Mouse (Mus musculus): ENCODE measurements around the gene Hsd11b1. TPM values are rescaled to one million over a fixed set of nuclear protein-coding genes. Genes with fewer than 3 reads are reported as not detected.
A peak's percentile ranks its signal among the peaks of the same experiment; 100 is the strongest.

The Hsd11b1 gene
- total RNA-seq, 1 experiment from 2014 or later = 13.6 TPM

DNA sequence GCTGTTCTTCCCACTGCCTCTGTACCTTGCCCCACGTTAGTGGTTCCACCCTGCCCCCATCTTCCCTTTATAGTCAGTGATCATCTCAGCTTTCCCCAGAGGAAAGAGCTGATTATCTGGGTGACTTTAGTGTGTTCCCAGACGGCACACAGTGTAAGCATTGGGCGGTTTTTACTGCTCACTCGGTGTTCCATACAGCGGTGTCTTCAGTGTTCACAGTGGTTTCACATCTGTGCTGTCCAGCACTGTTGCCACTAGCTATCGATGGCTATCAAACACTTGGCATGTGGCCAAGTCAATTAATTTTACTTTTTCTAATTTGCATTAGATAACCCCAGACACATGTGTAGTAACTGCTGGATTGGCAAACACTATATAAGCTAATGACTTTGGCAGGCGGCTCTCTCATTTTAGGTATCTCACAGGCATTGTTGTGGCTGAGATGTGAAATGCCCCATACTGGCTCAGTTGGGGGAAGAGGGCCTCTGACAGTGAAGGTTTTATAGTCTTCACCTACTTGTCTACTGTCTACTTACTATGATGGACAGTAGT is 20.4 kb upstream of the Hsd11b1 start:
- no peak for ATAC-seq (ENCODE audit: extremely low read depth, insufficient number of reproducible peaks, low FRiP score, poor library complexity, severe bottlenecking)

DNA sequence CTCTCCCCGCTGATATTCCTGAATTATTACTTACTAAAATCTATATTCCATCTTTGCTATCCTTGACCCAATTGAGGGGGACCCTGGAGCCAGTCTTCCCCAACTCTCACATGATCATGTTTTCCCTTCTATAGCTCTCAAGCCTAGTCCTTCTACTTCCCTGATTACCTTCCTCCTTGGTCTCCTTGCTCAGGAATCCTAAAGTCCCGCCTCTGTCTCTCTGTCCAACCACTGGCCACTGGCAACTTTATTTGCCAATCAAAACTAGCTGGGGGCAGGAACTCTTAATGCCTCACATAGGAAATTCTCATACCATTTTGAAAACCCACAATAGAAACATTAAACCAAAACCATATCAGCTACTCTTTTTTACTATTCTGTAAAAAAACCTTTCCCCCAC is 17.5 kb upstream of the Hsd11b1 start:
- no peak for ATAC-seq (ENCODE audit: extremely low read depth, insufficient number of reproducible peaks, low FRiP score, poor library complexity, severe bottlenecking)

GRCm38 (mm10) chr1:193279492-193279891 is 15.6 kb upstream of the Hsd11b1 start:
- ATAC-seq (ENCODE audit: extremely low read depth, insufficient number of reproducible peaks, low FRiP score, poor library complexity, severe bottlenecking) = no peak

GRCm38 (mm10) chr1:193278414-193279045 is 14.7 kb upstream of the Hsd11b1 start:
- no peak for ATAC-seq (ENCODE audit: extremely low read depth, insufficient number of reproducible peaks, low FRiP score, poor library complexity, severe bottlenecking)

- peak; percentile 39; the same call in 1 of the 2 replicates for ATAC-seq (ENCODE audit: extremely low read depth, insufficient number of reproducible peaks, low FRiP score, poor library complexity, severe bottlenecking)
These were observed 10.7 kb upstream of the Hsd11b1 start for GRCm38 (mm10) chr1:193274407-193275071.

- ATAC-seq (ENCODE audit: extremely low read depth, insufficient number of reproducible peaks, low FRiP score, poor library complexity, severe bottlenecking) = peak; percentile 68
These were observed 9.2 kb upstream of the Hsd11b1 start, which contains the start of gene G0s2 for GRCm38 (mm10) chr1:193272916-193273601. Gene G0s2, minus strand, starts transcription at chr1:193273217.

DNA sequence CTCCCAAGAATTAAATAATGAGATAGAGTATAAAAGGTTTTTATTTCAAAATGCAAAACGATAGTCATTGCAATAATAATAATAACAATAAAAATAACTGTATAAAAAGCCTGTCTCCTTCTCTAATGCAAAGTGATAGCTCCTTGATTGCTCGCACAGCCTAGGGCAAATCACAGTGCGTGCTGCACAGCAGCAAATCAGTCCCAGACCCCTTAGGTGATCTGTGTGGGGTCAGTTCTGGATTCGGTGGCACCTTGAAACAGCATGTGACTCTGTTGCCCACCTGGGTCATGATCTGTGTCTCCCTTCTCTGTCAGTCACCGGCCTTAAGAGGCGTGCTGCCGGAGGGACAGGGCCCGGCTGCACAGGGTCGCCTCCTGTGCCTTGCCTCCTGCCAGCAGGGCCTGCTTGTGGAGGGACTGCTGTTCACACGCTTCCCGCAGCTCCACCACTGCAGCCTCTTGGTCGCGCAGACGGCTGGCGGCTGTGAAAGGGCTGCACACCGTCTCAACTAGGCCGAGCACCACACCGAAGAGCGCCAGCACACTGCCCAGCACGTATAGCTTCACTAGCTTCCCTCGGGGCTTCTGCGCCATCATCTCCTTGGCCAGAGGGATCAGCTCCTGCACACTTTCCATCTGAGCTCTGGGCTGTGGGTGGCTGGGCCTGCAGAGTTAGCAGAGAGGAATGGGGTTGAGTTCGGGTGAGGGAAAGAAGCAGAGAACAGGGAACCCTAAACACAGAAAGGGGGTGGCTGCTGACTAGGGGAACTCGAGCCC is 8.5 kb upstream of the Hsd11b1 start:
- no peak for ATAC-seq (ENCODE audit: extremely low read depth, insufficient number of reproducible peaks, low FRiP score, poor library complexity, severe bottlenecking)

- ATAC-seq (ENCODE audit: extremely low read depth, insufficient number of reproducible peaks, low FRiP score, poor library complexity, severe bottlenecking) = no peak
These were observed 7.3 kb upstream of the Hsd11b1 start for GRCm38 (mm10) chr1:193270965-193271763.

DNA sequence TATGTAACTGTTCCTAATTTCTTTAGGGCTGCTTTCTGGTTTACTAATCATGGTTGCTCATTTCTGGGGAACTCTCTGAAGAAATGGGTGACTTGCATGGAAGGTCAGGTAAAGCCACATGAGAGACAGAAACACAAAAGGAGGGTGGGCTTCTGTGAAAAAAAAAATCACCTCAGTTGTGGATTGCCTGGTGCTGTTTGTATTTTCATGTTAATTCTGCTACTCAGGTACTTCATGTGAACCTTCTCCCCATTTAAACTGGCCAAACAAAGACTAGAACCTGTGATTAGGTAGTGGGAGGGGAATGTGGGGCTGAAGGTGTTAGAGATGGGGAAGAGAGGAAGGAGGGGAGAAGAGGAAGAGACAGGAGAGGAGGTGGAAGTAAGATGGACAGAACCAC is 1.9 kb upstream of the Hsd11b1 start:
- ATAC-seq (ENCODE audit: extremely low read depth, insufficient number of reproducible peaks, low FRiP score, poor library complexity, severe bottlenecking) = no peak

- no peak for ATAC-seq (ENCODE audit: extremely low read depth, insufficient number of reproducible peaks, low FRiP score, poor library complexity, severe bottlenecking)
These were observed 608 bp downstream of the Hsd11b1 start for GRCm38 (mm10) chr1:193263026-193263907.

- no peak for ATAC-seq (ENCODE audit: extremely low read depth, insufficient number of reproducible peaks, low FRiP score, poor library complexity, severe bottlenecking)
These were observed 1.9 kb downstream of the Hsd11b1 start for GRCm38 (mm10) chr1:193261897-193262548.

DNA sequence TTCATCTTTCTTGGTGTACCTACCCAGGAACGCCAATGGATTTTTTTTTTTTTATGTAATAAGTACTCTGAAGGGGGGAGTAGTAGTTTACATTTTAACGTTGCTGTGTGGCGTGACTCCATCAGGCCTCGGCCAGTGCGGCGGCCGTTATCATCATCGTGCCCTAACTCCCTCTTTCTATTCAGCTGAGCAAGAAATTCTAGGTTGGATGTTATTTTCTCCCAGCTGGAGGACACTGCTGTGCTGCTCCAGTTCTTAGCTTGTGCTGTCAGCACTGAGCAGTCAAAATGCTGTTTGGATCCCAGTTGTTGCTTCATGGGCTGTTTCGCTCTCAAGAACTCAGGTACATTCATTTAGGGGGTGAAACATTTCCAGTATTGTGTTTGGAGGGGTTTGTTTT is 4.3 kb downstream of the Hsd11b1 start:
- ATAC-seq (ENCODE audit: extremely low read depth, insufficient number of reproducible peaks, low FRiP score, poor library complexity, severe bottlenecking) = no peak

GRCm38 (mm10) chr1:193256621-193257098 is 7.2 kb downstream of the Hsd11b1 start:
- no peak for ATAC-seq (ENCODE audit: extremely low read depth, insufficient number of reproducible peaks, low FRiP score, poor library complexity, severe bottlenecking)

- no peak for ATAC-seq (ENCODE audit: extremely low read depth, insufficient number of reproducible peaks, low FRiP score, poor library complexity, severe bottlenecking)
These were observed 7.6 kb downstream of the Hsd11b1 start for GRCm38 (mm10) chr1:193256289-193256577.

DNA sequence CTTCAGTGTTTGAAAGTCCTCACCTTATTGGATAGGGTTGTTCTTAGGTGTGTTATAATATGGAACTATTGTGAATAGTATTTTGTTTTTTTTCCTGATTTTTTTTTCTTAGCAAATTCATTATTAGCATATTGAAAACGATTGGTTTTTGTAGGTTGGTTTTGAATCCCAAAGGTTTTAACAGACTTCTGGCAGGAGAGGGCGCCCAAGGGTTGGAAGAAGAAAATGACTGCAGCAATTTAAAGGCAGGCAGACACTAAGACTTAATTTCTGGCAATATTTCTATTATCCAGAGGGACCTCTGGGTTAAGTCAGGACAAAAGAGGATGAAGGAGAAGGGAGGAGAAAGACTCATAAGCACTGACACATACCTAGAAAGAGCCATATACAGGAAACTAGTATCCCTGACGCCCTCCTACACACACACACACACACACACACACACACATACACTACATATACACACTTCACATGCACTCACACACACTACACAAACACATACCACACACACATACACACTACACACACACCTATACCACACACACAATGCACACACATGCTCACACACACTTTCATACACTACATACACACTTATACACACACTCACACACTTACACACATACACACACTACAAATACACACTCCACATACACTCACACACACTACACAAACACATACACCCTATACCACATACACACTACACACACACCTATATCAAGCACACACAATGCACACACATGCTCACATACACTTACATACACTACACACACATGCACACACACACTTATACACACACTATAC is 8.2 kb downstream of the Hsd11b1 start:
- peak; percentile 67 for ATAC-seq (ENCODE audit: extremely low read depth, insufficient number of reproducible peaks, low FRiP score, poor library complexity, severe bottlenecking)

DNA sequence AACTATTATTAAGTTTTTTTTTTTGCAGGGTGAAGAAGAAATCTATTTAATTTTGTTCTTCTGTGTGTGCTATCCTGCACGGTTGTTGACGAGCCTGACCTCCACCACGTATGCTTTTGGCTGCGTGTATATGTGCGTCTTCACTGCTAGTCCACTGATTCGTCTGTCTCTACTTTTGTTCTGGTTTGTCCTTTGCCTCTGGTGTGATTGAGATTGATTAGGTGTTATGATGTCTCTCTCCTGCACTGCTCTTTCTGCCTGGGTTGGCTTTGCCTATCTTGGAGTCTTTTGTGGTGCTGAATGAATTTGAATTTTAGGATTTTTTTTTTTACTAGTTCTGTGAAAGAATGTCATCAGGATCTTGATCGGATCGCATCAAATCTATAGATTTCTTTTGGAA is 8.8 kb downstream of the Hsd11b1 start:
- no peak for ATAC-seq (ENCODE audit: extremely low read depth, insufficient number of reproducible peaks, low FRiP score, poor library complexity, severe bottlenecking)
